Mouse (Mus musculus): ENCODE measurements around the gene Tap2.
"Not testable (repeated sequence)": the region's sequence is repeated elsewhere in the genome, so short reads cannot be mapped to it uniquely, and the experiment has no call there.

Gene Tap2

DNA sequence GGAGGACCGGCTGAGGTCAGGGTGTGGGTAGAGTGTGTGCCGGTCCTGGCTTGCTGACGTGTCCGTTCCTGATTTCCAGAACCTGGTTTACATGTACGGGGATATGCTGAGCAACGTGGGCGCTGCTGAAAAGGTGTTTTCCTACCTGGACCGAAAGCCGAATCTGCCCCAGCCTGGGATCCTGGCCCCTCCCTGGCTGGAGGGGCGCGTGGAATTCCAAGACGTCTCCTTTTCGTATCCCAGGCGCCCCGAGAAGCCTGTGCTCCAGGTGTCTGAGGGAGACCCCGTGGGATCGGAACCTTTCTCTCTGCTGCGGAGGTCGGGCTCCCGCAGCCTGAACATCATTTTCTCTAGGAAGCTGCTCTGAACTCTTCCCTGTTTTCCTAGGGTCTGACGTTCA is 10.6 kb downstream of the Tap2 start:
- no peak for DNase-seq (ENCODE audit: low spot score in 2 of 2)

DNA sequence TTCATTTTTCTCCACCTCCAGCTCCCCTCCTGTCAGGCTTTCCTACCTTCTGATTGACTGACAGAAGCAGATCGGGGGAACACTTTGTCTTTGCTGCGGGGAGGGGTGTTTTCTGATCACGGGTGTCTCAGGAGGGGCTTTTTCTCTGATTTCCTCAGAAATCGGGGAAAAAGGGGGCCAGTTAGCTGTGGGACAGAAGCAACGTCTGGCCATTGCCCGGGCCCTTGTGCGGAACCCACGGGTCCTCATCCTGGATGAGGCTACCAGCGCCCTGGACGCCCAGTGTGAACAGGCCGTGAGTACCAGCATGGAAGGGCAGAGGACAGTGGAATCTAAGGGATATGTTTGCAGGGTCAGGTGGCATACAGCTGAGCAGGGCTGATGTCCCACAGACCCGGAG is 11.8 kb downstream of the Tap2 start:
- DNase-seq (ENCODE audit: low spot score in 2 of 2): no peak

DNA sequence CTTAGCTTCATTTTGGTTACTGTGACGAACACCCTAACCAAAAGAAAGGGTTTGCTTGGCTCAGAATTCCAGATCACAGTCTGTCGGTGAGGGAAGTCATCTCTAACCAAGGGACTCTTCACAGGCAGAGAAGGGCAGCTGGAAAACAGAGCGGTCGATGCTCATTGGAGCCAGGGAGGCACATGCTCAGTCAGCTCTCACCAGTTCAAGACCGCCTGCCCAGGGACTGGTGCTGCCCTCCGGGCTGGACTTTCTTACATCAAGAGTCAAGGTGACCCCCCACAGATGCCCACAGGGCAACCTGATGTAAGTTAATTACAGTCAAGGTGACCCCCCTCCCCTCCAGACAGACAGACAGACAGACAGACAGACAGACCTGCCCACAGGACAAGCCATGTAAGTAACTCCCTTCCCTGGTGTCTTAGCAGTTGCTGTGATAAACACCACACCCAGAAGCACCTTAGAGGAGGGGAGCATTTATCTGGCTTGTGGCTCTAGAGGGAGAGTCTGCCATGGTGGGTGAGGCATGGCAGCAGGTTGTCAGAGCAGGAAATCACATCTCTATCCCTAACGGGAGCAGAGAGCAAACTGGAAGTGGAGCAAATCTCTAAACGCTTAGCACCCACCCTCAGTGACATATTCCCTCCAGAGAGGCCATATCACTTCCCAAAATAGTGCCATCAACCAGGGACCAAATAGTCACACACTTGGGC is 14.0 kb downstream of the Tap2 start:
- no peak for DNase-seq (ENCODE audit: low spot score in 2 of 2)

DNA sequence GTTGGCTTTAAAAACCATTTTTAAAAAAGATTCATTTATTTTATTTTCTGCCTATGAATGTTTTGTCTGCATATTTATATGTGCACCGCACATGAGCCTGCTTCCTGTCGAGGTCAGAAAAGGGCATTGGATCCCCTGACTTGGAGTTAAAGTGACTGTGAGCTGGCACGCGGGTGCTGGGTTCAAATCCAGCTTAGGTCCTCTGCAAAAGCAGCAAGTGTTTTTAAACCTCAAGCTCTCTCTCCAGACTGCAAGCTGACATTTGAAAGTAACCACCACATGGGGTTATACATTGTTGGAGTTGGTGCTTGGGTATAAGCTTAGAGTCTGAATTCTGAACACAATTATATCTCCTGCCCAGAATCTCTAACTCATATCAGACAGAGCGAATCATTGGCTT is 14.7 kb downstream of the Tap2 start:
- DNase-seq (ENCODE audit: low spot score in 2 of 2): no peak

DNA sequence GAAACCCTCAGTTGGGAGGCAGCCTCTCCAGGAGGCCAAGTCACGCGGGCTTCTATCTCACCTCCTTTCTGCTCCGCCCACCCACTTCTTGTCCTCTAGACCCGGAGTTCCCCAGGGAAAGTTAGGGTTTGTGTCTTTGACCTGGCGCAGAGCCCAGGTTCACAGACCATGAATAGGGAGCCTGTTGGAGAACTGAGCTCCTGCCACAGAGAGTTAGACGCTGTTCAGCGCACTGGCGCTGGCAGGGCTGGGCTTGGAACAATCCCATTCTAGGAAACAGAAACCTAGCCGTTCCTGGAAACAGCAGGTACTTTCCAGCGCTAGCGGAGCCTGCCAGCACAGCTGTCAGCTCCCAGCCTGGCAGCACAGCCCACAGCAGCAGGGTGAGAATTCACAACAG is 15.3 kb downstream of the Tap2 start:
- DNase-seq (ENCODE audit: low spot score in 2 of 2): peak in 1 of 2 experiments; percentile 36

DNA sequence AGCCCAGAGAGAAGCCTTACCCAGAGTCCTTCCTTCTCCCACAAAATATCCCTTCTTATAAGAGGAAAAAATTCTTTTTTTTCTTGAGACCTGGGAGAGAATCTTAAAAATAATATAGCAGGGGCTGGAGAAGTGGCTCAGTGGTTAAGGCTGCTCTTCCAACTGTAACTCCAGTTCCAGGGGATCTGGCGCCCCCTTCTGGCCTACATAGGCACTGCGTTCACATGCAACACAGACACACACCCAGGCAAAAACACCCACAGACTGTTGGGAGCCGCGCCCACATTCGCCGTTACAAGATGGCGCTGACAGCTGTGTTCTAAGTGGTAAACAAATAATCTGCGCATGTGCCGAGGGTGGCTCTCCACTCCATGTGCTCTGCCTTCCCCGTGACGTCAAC is 15.8 kb downstream of the Tap2 start:
- not testable (repeated sequence) for DNase-seq (ENCODE audit: low spot score in 2 of 2)

DNA sequence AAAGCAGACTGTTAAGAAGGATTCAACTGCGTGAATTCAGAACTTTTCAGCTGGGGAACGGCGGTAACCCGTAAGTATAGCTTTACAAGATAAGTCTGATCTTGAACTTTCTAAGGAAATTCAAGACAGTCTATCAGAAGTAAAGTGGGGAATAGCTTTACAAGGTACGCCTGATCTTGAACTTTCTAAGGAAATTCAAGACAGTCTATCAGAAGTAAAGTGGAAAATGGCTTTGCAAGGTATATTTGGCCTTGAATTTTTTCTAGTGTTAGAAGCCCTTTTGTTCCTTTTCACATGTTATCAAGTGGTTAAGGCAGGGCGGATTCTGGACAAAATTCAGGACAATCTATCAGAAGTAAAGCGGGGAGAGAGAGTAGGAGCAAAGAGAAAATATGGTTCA is 16.5 kb downstream of the Tap2 start:
- peak in 1 of 2 experiments; percentile 37 for DNase-seq (ENCODE audit: low spot score in 2 of 2)

DNA sequence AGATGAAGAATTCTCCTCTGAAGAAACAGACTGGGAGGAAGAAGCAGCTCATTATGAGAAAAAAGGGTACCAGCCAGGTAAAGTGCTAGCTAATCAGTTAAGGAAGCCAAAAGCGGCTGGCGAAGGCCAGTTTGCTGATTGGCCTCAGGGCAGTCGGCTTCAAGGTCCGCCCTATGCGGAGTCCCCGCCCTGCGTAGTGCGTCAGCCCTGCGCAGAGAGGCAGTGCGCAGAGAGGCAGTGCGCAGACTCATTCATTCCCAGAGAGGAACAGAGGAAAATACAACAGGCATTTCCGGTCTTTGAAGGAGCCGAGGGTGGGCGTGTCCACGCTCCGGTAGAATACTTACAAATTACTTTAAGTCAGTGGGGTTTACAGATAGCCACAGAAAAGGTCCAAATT is 17.1 kb downstream of the Tap2 start:
- DNase-seq (ENCODE audit: low spot score in 2 of 2): not testable (repeated sequence)

DNA sequence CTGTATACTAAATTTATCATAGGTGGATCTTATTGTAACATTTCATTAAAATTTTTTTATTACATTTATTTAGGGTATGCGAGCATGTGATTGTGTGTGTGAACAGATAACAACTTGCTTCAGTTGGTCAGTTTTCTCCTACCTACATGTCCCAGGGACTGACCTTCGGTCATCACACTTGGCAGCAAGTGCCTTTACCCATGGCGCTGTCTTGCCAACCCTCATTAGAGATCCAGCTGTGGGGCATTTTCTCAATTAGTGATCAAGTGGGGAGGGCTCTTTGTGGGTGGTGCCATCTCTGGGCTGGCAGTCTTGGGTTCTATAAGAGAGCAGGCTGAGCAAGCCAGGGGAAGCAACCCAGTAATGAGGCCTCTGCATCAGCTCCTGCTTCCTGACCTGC is 21.5 kb downstream of the Tap2 start:
- DNase-seq (ENCODE audit: low spot score in 2 of 2): no peak

DNA sequence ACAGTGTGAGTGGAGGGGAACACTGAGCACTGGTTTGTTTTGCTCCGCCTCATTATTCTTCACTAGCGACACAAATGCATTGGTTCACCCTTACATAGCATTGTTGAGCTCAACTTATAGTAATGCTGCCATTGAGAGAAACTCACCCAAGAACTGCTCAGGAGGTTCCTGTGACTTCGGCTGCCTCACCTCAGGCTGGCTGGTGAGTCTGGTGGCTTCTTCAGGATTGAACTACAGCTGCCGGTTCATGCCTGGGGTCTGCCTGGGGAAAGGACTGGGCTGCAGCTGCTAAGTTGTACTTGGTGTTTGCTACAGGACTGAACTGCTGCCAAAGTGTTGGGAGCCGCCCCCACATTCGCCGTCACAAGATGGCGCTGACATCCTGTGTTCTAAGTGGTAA is 22.1 kb downstream of the Tap2 start:
- no peak for DNase-seq (ENCODE audit: low spot score in 2 of 2)

DNA sequence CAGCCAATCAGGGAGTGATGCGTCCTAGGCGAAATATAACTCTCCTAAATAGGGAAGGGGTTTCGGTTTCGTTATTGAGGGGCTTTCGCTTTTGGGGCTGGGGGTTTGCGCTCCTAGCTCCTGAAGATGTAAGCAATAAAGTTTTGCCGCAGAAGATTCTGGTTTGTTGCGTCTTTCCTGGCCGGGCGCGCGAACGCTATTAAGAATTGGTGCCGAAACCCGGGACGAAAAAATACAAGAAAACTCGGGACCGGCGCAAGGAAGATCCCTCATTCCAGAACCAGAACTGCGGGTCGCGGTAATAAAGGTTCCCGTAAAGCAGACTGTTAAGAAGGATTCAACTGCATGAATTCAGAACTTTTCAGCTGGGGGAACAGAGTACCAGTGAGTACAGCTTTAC is 22.6 kb downstream of the Tap2 start:
- DNase-seq (ENCODE audit: low spot score in 2 of 2): not testable (repeated sequence)

DNA sequence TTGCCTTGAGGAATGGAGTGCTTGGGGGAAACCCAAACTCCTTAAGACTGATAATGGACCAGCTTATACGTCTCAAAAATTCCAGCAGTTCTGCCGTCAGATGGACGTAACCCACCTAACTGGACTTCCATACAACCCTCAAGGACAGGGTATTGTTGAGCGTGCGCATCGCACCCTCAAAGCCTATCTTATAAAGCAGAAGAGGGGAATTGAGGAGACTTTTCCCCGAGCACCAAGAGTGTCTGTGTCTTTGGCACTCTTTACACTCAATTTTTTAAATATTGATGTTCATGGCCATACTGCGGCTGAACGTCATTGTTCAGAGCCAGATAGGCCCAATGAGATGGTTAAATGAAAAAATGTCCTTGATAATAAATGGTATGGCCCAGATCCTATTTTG is 27.6 kb downstream of the Tap2 start:
- not testable (repeated sequence) for DNase-seq (ENCODE audit: low spot score in 2 of 2)

DNA sequence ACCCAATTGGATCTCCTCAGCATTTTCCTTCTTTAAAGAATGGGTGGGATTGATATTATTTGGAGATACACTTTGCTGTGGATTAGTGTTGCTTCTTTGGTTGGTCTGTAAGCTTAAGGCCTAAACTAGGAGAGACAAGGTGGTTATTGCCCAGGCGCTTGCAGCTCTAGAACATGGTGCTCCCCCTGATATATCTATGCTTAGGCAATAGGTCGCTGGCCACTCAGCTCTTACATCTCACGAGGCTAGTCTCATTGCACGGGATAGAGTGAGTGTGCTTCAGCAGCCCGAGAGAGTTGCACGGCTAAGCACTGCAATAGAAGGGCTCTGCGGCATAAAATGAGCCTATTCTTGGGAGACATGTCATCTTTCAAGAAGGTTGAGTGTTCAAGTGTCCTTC is 28.7 kb downstream of the Tap2 start:
- not testable (repeated sequence) for DNase-seq (ENCODE audit: low spot score in 2 of 2)

DNA sequence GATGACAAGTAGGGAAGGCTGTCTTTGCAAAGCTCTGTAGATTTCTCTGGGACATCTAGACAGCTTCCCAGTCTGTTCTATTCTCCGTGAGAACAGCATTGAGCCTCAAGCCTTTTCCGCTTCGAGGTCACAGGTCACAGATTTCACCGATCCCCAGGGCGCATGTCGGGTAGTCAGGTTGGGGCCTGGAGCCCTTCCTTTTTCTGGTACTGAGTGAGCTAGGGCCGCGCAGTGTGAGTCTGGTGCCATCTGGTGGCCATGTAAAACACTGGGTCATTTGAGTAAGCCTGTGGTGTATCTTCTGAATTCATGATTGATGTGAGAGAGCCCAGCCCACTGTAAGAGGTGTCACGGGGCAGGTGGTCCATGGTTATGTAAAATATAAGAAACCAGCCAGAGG is 31.6 kb downstream of the Tap2 start:
- DNase-seq (ENCODE audit: low spot score in 2 of 2): peak; percentile 60 to 67

DNA sequence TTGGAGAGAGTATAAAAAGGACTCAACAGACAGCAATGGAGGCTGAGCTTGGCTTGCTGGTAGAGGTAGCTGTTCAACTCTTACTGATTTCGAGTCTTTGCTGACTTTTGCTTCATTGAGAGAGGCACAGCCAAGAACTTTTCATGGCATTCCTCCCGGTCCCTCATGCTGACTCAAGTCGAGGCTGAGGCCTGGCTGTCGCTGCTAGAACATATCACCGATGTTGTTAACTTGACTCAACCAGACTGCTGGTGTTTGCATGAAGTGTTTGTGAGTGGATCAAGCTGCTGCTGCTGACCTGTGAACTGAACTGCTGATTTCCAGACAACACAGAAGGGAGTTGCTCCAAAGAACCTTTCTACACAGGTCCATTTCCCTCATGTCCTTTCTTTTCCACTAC is 33.4 kb downstream of the Tap2 start:
- no peak for DNase-seq (ENCODE audit: low spot score in 2 of 2)

DNA sequence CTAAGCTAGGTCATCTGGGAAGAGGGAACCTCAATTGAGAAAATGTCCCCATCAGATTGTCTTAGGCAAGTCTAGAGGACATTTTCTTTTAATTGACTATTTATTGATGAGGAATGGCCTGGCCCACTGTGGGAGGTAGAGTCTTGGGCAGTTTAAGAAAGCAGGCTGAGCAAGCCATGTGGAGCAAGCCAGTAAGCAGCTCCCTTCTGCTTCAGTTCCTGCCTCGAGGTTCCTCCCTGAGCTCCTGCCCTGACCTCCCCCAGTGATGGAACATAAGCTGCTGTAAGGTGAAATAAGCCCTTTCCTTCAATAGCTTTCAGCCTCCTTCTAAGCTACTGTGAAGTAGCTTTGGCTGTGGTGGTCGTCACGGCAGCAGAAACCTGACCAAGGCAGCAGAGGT is 34.4 kb downstream of the Tap2 start:
- no peak for DNase-seq (ENCODE audit: low spot score in 2 of 2)

DNA sequence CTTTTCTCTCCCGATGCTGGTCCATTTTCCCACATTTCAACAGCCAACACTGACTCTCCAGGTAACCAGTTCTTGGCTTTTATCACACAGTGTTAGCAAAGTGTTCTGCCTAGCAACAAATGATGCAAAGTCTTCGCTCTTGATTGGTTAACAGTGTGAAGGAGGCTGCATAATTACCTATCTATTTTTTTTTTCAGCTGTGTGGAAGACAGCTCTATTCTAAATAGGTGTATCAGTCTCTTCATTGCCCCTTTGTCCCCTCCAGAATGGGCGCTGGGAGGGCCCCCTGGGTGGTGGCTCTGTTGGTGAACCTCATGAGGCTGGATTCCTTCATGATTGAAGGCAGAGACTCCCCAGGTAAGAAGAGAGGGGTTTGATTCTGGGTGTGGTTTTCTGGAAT is 35.4 kb downstream of the Tap2 start, which contains the start of gene H2-Ob:
Gene H2-Ob, plus strand, starts transcription at position 198 of the 400 bp plus-strand sequence.
- DNase-seq (ENCODE audit: low spot score in 2 of 2): peak in 1 of 2 experiments; percentile 47

DNA sequence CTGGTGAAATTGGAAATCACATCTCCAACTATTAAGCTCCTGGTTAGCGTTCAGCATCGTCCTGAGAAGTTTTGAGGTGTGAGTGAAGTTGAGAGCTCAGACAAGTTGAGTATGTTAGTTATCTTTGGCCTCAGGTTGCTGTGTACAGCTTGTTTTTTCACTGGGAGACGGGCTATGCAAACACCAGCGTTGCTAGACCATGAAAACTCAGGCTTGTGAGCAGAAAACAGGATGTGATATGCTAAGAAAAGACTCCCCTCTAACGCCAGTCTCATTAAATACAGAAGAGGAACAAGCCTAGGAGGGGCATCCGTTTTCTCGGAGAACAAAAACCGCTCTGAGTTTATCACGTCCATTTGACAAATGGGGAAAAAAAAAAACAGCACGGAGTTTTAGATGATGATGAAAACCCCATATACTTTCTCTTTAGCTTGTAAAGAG is 36.3 kb downstream of the Tap2 start:
- no peak for DNase-seq (ENCODE audit: low spot score in 2 of 2)

DNA sequence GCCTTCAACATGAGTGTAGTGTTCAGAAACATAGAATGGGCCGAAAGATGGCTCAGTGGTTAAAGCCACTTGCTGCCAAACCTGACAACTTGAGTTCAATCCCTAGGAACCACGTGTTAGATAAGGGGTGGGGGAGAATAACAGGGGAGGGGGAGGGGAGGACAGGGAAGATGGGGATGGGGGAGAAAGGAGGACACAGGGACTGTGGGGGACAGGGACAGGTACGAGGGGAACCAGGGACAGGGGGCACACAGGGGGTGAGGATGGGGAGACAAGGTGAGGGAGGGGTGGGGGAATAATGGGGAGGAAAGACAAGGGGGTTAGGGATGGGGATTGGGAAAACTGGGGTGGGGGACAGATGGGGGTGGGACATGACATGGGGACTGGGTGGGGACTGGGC is 37.0 kb downstream of the Tap2 start:
- no peak for DNase-seq (ENCODE audit: low spot score in 2 of 2)

DNA sequence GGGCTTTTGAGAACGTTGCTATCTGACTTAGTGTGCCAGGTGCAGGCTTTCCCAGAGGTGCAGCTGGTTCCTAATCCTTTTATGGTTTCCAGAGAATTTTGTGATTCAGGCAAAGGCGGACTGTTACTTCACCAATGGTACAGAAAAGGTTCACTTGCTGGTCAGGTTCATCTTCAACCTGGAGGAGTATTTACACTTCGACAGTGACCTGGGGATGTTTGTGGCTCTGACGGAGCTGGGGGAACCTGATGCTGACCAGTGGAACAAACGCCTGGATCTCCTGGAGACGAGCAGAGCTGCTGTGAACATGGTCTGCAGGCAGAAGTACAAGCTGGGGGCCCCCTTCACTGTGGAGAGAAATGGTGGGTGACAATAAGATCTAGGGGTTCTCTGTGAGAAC is 37.6 kb downstream of the Tap2 start:
- DNase-seq (ENCODE audit: low spot score in 2 of 2): no peak

DNA sequence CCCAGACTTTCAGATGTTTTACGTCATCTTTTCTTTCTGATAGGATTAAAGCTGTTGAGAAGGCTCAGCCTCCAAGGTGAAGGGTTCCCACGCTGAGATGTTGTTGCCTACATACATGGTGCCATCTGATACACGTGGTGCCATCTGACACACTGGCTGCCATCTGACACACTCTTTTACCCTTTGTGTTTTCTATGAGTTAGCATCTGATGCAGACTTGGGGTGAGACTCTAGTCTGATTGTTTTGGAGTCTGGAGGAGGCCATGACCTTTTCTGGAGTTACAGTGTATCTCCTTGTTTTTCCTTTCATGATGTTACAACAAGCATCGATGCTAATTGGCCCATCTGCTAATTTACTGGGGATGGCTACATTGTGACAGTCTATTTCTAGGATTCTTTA is 41.3 kb downstream of the Tap2 start:
- no peak for DNase-seq (ENCODE audit: low spot score in 2 of 2)

DNA sequence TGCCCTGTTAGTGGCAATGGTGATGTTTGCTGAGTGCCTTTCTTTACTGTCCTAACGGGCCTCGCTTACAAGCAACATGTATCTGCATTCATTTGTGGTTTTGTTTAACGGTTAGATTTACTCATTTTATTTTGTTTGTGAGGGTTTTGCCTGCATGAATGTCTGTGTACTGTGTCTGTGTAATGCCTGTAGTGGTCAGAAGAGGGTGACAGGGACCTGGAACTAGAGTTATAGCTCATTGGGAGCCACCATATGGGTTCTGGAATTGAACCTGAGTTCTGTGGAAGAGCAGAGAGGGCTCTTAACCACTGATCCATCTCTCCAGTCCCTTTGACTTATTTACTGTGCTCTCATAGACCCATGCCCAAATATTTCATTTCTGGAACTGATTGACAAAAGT is 43.7 kb downstream of the Tap2 start:
- no peak for DNase-seq (ENCODE audit: low spot score in 2 of 2)

DNA sequence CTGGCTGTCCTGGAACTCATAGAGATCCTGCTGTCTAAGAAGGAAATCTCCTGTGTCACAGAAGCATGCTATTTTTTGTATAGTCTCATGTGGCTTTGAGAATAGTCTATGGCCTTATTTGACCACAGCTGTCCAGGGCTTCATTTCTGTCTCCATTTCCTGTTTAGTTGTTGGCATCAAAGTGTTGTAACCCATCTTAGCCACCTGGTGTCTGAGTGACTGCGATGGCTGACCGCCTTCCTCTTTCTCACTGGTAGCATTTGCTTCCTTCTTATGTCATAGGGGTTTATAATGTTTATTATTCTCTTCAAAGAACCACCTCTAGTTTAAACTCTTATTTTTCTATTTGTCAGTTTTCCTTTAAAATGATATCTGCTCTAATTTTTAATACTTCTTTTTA is 45.4 kb downstream of the Tap2 start:
- DNase-seq (ENCODE audit: low spot score in 2 of 2): no peak

DNA sequence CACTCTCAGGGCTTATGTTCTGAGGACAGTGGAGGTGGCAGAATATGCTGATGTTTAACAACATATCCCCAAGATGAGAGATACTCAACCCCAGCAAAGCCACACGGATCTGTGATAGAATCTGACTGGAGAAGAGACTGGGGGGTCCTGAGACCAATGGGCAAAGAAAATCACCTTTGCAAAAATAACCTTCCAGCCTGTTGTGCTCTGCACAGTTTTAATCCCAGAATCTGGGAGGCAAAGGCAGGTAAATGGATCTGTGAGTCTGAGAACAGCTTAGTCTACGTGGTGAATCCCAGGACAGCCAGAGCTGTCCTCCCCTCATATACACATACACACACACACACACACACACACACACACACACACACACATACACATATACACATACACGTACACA is 46.0 kb downstream of the Tap2 start:
- DNase-seq (ENCODE audit: low spot score in 2 of 2): no peak

Measured in frontal cortex, postnatal 36 days (tissue).